Mouse (Mus musculus) spleen, adult 2 months (tissue): ENCODE measurements around the gene Mettl16.

Experiments
- CTCF ChIP-seq: fragments of 200-500 bp; IDR thresholded peaks from 2 replicates; pipeline ENCODE4 v1.5.1; 2011; ENCODE audit warnings: mild to moderate bottlenecking, inconsistent platforms; ENCODE audit not compliant: insufficient read depth, insufficient read length, insufficient replicate concordance; ENCODE audit errors: extremely low read depth
- POLR2A ChIP-seq: fragments of 200-500 bp; IDR thresholded peaks from 2 replicates; pipeline ENCODE4 v1.6.1; 2011; ENCODE audit warnings: low read depth, low read length, inconsistent platforms

GRCm38 (mm10) chr11:74808251-74808853, 37.7 kb downstream of the Mettl16 start:
- TF ChIP-seq CTCF (no peak), POLR2A (no peak)
